Mouse (Mus musculus) brain, embryonic 14.5 days (tissue): ENCODE measurements at regions not wholly inside any gene's neighbourhood (a gene's known extent, or its start where the extent isn't known, plus 50 kb on each side); places are given as distances from the start of the nearest gene placed in this dataset.

Source experiments
- CTCF ChIP-seq: fragments of 200-500 bp; IDR thresholded peaks from 2 replicates; pipeline ENCODE4 v1.5.1; 2012; ENCODE audit warnings: inconsistent platforms, mild to moderate bottlenecking, moderate library complexity, borderline replicate concordance; ENCODE audit not compliant: insufficient read depth, insufficient read length; ENCODE audit errors: extremely low read depth
- POLR2A ChIP-seq: fragments of 200-500 bp; IDR thresholded peaks from 2 replicates; pipeline ENCODE4 v1.6.1; 2012; ENCODE audit warnings: mild to moderate bottlenecking, inconsistent platforms, borderline replicate concordance; ENCODE audit not compliant: poor library complexity, insufficient read depth, insufficient read length, severe bottlenecking; ENCODE audit errors: extremely low read depth

DNA sequence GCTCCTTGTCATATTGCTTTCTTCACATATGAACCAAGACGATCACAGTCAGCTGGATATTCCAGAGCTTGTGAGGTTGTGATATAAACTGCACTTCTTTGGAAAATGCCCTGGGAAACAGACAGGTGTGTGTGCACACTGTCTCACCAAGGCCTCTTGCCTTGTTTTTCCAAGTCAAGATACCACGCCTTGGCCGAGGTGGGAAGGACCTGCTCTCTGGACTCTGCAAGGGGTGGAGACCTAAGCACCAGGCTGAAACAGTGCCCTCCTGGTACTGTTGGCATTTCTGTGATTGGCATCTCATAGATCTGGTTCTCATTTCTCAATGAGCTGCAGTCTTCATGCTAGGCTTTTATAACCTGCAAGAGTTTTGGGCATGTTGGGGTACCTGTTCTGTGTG lies 73.2 kb upstream of the Nkx2-2 start:
- TF ChIP-seq POLR2A (no peak), CTCF (no peak)
